Comparison of ENCODE assay signal across 12 mouse cellular contexts in genomic region chr3:128570551-128570950, GRCm38 (mm10).
"Had no signal": no experiment of that assay in that cellular context is flagged by ENCODE, and none has a peak within 500 bp of the region (broad histone marks: within the 10 kb centered on the region; RNA-seq: fewer than 3 reads in every experiment).

No protein-coding gene starts in this region.

- DNase-seq: gastrocnemius, postnatal 14 days; gastrocnemius, postnatal 36 days; heart, adult 11 months; heart, adult 2 months; heart, postnatal 4 days; kidney, adult 18-20 months; kidney, adult 8-10 months; kidney, postnatal 10 days; kidney, postnatal 25 days; kidney, postnatal 4 days; liver; liver, embryonic 13.5 days had no signal
